Mouse (Mus musculus) midbrain, postnatal 0 days (tissue): ENCODE measurements around the gene Vipr1. TPM values are rescaled to one million over a fixed set of nuclear protein-coding genes. Genes with fewer than 3 reads are reported as not detected.

ENCODE experiments used
- ATAC-seq: fragments of 200-750 bp; cut with Nextera tagmentation; 2 replicates; pipeline ENCODE4 v1.8.0; 2017; ENCODE audit warnings: moderate number of reproducible peaks, mild to moderate bottlenecking, moderate TSS enrichment, moderate library complexity; ENCODE audit not compliant: low FRiP score
- DNase-seq: peaks from one replicate; pipeline ENCODE4 v3.0.0-alpha.2; 2015; ENCODE audit warnings: low spot score
- H3K27ac ChIP-seq: fragments of 300-500 bp; sonication (generic); 2 replicates; pipeline ENCODE4 v1.5.1; 2014; ENCODE audit warnings: low read depth, mild to moderate bottlenecking, low read length, mixed read lengths
- H3K27me3 ChIP-seq: fragments of 300-500 bp; sonication (generic); 2 replicates; pipeline ENCODE4 v1.6.1; 2014; ENCODE audit warnings: low read length, control low read depth, mixed read lengths; ENCODE audit not compliant: insufficient read depth
- H3K36me3 ChIP-seq: fragments of 300-500 bp; sonication (generic); 2 replicates; pipeline ENCODE4 v1.6.1; 2014; ENCODE audit warnings: low read length, control low read depth, mixed read lengths; ENCODE audit not compliant: insufficient read depth
- H3K4me1 ChIP-seq: fragments of 300-500 bp; sonication (generic); 2 replicates; pipeline ENCODE4 v1.6.1; 2014; ENCODE audit warnings: mild to moderate bottlenecking, control low read depth, antibody characterized with exemption, low read length, mixed read lengths; ENCODE audit not compliant: insufficient read depth
- H3K4me2 ChIP-seq: fragments of 300-500 bp; sonication (generic); 2 replicates; pipeline ENCODE4 v1.6.1; 2014; ENCODE audit warnings: low read depth, mild to moderate bottlenecking, low read length, mixed read lengths; ENCODE audit not compliant: poor library complexity, severe bottlenecking
- H3K4me3 ChIP-seq: fragments of 300-500 bp; sonication (generic); 2 replicates; pipeline ENCODE4 v1.5.1; 2014; ENCODE audit warnings: low read depth, mild to moderate bottlenecking, low read length, moderate library complexity
- H3K9ac ChIP-seq: fragments of 300-500 bp; sonication (generic); replicated peaks from 2 replicates; pipeline ENCODE4 v1.6.1; 2014; ENCODE audit warnings: mild to moderate bottlenecking, low read length, moderate library complexity, mixed read lengths; ENCODE audit not compliant: poor library complexity, severe bottlenecking
- H3K9me3 ChIP-seq: fragments of 300-500 bp; sonication (generic); 2 replicates; pipeline ENCODE4 v1.6.1; 2016; ENCODE audit warnings: low read length, control low read depth
- CTCF ChIP-seq: IDR thresholded peaks from 2 replicates; pipeline ENCODE4 v1.5.1; 2016; ENCODE audit warnings: antibody characterized with exemption, mild to moderate bottlenecking
- WGBS: fragments of 180-500 bp; shearing (Covaris S2); extraction: QIAGEN DNeasy Blood & Tissue Kit; methylation state at CpG from one replicate; pipeline ENCODE4 v1.1.7; 2014; 5-methylcytosine and 5-hydroxymethylcytosine counted together
- polyA plus RNA-seq: library from polyadenylated mRNA; unstranded; fragments of >200 nt; fragmentation: Nextera tagmentation; extraction: Ambion mirVana; gene quantifications from 2 replicates; pipeline ENCODE4 v1.2.1, GENCODE M21; 2015
- total RNA-seq: library from RNA; depleted of rRNA; stranded (reverse); fragments of >200 nt; gene quantifications from 2 replicates; pipeline ENCODE4 v1.2.3, GENCODE M21; 2014

Gene Vipr1
- total and polyA plus RNA-seq, 2 experiments from 2014 or later: 0.26 to 0.82 TPM

- peaks cover 7% of the 10 kb centered on the region; the same call in 1 of the 2 replicates for H3K4me1 ChIP-seq
- WGBS: 48% methylated on average over 16 of the region's 16 CpGs
- no peak overlapping the region for H3K4me3 ChIP-seq
- TF ChIP-seq CTCF: no peak
- DNase-seq: peak; percentile 26
- 0 out of 2 replicates have a peak overlapping the region, but pooled peaks have one; percentile 19 for H3K9ac ChIP-seq
- no peak overlapping the region for H3K27ac ChIP-seq
- peaks cover 36% of the 10 kb centered on the region for H3K27me3 ChIP-seq
- no peaks in the 10 kb centered on the region for H3K36me3 ChIP-seq
- no peaks in the 10 kb centered on the region for H3K9me3 ChIP-seq
- H3K4me2 ChIP-seq: no peak overlapping the region
- ATAC-seq: no peak
Observed at GRCm38 (mm10) chr9:121639790-121640189, 2.7 kb upstream of the Vipr1 start.

GRCm38 (mm10) chr9:121641235-121641915, 1.1 kb upstream of the Vipr1 start:
- Histone ChIP-seq H3K9me3 (no peaks in the 10 kb centered on the region), H3K27ac (no peak overlapping the region), H3K36me3 (no peaks in the 10 kb centered on the region), H3K9ac (0 out of 2 replicates have a peak overlapping the region, but pooled peaks have one; percentile 5), H3K4me1 (peaks cover 7% of the 10 kb centered on the region; the same call in 1 of the 2 replicates), H3K4me3 (peak overlapping the region; percentile 49), H3K27me3 (peaks cover 36% of the 10 kb centered on the region), H3K4me2 (peak overlapping the region; percentile 68)
- ATAC-seq (no peak), DNase-seq (no peak)
- 12% methylated on average over 27 of the region's 27 CpGs for WGBS
- no peak; the same call in 1 of the 2 replicates for TF ChIP-seq CTCF

GRCm38 (mm10) chr9:121642001-121642400, 515 bp upstream of the Vipr1 start, which contains the start of gene Lyzl4:
Gene Lyzl4 (minus strand): TSS chr9:121642096.
- no peaks in the 10 kb centered on the region for H3K36me3 ChIP-seq
- ATAC-seq (peak; percentile 55), DNase-seq (peak; percentile 88)
- WGBS: 1% methylated on average over 26 of the region's 26 CpGs
- peaks cover 36% of the 10 kb centered on the region for H3K27me3 ChIP-seq
- H3K4me3 ChIP-seq: peak within 1 kb of the TSS; percentile 49
- peaks cover 7% of the 10 kb centered on the region; the same call in 1 of the 2 replicates for H3K4me1 ChIP-seq
- peak; percentile 59 for TF ChIP-seq CTCF
- no peaks in the 10 kb centered on the region for H3K9me3 ChIP-seq
- H3K9ac ChIP-seq: peak within 1 kb of the TSS; percentile 50
- peak within 1 kb of the TSS; percentile 68 for H3K4me2 ChIP-seq
- no peak within 1 kb of the TSS for H3K27ac ChIP-seq

- Histone ChIP-seq H3K4me2 (no peak overlapping the region), H3K36me3 (no peaks in the 10 kb centered on the region), H3K4me1 (peaks cover 7% of the 10 kb centered on the region; the same call in 1 of the 2 replicates), H3K27me3 (peaks cover 27% of the 10 kb centered on the region), H3K4me3 (no peak overlapping the region), H3K9me3 (no peaks in the 10 kb centered on the region), H3K9ac (no peak overlapping the region), H3K27ac (no peak overlapping the region)
- ATAC-seq (no peak), DNase-seq (no peak)
- no peak for TF ChIP-seq CTCF
- WGBS: 74% methylated on average over 3 of the region's 3 CpGs
Observed at GRCm38 (mm10) chr9:121644855-121645254, 2.3 kb downstream of the Vipr1 start.

GRCm38 (mm10) chr9:121647026-121647425, 4.5 kb downstream of the Vipr1 start:
- H3K4me3 ChIP-seq: no peak overlapping the region
- H3K36me3 ChIP-seq: no peaks in the 10 kb centered on the region
- WGBS: 81% methylated on average over 7 of the region's 7 CpGs
- no peak for DNase-seq
- no peak overlapping the region for H3K27ac ChIP-seq
- no peak for TF ChIP-seq CTCF
- H3K4me1 ChIP-seq: peaks cover 7% of the 10 kb centered on the region; the same call in 1 of the 2 replicates
- no peak for ATAC-seq
- no peak overlapping the region for H3K9ac ChIP-seq
- H3K4me2 ChIP-seq: no peak overlapping the region
- H3K9me3 ChIP-seq: no peaks in the 10 kb centered on the region
- peaks cover 11% of the 10 kb centered on the region for H3K27me3 ChIP-seq

GRCm38 (mm10) chr9:121653668-121654067, 11.2 kb downstream of the Vipr1 start:
- Histone ChIP-seq H3K4me2 (no peak overlapping the region), H3K9me3 (no peaks in the 10 kb centered on the region), H3K36me3 (no peaks in the 10 kb centered on the region), H3K27ac (no peak overlapping the region), H3K27me3 (no peaks in the 10 kb centered on the region), H3K9ac (no peak overlapping the region), H3K4me1 (no peaks in the 10 kb centered on the region), H3K4me3 (no peak overlapping the region)
- no peak for TF ChIP-seq CTCF
- ATAC-seq (no peak), DNase-seq (no peak)
- 94% methylated on average over 10 of the region's 10 CpGs for WGBS
